Mouse (Mus musculus) liver, postnatal 0 days (tissue): ENCODE measurements around the gene Enam. TPM values are rescaled to one million over a fixed set of nuclear protein-coding genes. Genes with fewer than 3 reads are reported as not detected.
"Not testable (repeated sequence)": the region's sequence is repeated elsewhere in the genome, so short reads cannot be mapped to it uniquely, and the experiment has no call there.

Experiments
- ATAC-seq: fragments of 200-750 bp; cut with Nextera tagmentation; 2 replicates; pipeline ENCODE4 v1.8.0; 2017; ENCODE audit warnings: mild to moderate bottlenecking, moderate library complexity
- DNase-seq: peaks from one replicate; pipeline ENCODE4 v3.0.0-alpha.2; 2016
- H3K27ac ChIP-seq: fragments of 300-500 bp; sonication (generic); 2 replicates; pipeline ENCODE4 v1.5.1; 2014; ENCODE audit warnings: antibody characterized with exemption, moderate library complexity, mild to moderate bottlenecking, low read depth
- H3K27me3 ChIP-seq: fragments of 300-500 bp; sonication (generic); 2 replicates; pipeline ENCODE4 v1.6.1; 2014; ENCODE audit warnings: low read length, control low read depth, mixed read lengths; ENCODE audit not compliant: insufficient read depth
- H3K36me3 ChIP-seq: fragments of 300-500 bp; sonication (generic); replicated peaks from 2 replicates; pipeline ENCODE4 v1.6.1; 2014; ENCODE audit warnings: mild to moderate bottlenecking, control low read depth, low read length, moderate library complexity, mixed read lengths; ENCODE audit not compliant: insufficient read depth
- H3K4me1 ChIP-seq: fragments of 300-500 bp; sonication (generic); 2 replicates; pipeline ENCODE4 v1.6.1; 2014; ENCODE audit warnings: antibody characterized with exemption, mild to moderate bottlenecking, control low read depth; ENCODE audit not compliant: insufficient read depth
- H3K4me2 ChIP-seq: fragments of 300-500 bp; sonication (generic); 2 replicates; pipeline ENCODE4 v1.6.1; 2014; ENCODE audit warnings: low read depth, mild to moderate bottlenecking, low read length, moderate library complexity, mixed read lengths
- H3K4me3 ChIP-seq: fragments of 300-500 bp; sonication (generic); 2 replicates; pipeline ENCODE4 v1.5.1; 2014; ENCODE audit warnings: low read depth, low read length
- H3K9ac ChIP-seq: fragments of 300-500 bp; sonication (generic); replicated peaks from 2 replicates; pipeline ENCODE4 v1.6.1; 2014; ENCODE audit warnings: mild to moderate bottlenecking, moderate library complexity
- H3K9me3 ChIP-seq: fragments of 300-500 bp; sonication (generic); 2 replicates; pipeline ENCODE4 v1.6.1; 2016; ENCODE audit warnings: mild to moderate bottlenecking, control low read depth, low read length, mixed read lengths
- CTCF ChIP-seq: sonication (generic); IDR thresholded peaks from 2 replicates; pipeline ENCODE4 v1.5.1; 2016; ENCODE audit warnings: antibody characterized with exemption, low read depth
- EP300 ChIP-seq: IDR thresholded peaks from 2 replicates; pipeline ENCODE4 v1.6.1; 2016; ENCODE audit warnings: antibody characterized with exemption, low read depth, mild to moderate bottlenecking
- WGBS: fragments of 180-500 bp; shearing (Covaris S2); extraction: QIAGEN DNeasy Blood & Tissue Kit; methylation state at CpG from one replicate; pipeline ENCODE4 v1.1.7; 2014; ENCODE audit not compliant: insufficient replicate concordance; 5-methylcytosine and 5-hydroxymethylcytosine counted together
- polyA plus RNA-seq: library from polyadenylated mRNA; unstranded; fragments of >200 nt; fragmentation: Nextera tagmentation; extraction: Ambion mirVana; gene quantifications from 2 replicates; pipeline ENCODE4 v1.2.1, GENCODE M21; 2015

Gene Enam
- polyA plus RNA-seq, 1 experiment from 2014 or later: not detected

DNA sequence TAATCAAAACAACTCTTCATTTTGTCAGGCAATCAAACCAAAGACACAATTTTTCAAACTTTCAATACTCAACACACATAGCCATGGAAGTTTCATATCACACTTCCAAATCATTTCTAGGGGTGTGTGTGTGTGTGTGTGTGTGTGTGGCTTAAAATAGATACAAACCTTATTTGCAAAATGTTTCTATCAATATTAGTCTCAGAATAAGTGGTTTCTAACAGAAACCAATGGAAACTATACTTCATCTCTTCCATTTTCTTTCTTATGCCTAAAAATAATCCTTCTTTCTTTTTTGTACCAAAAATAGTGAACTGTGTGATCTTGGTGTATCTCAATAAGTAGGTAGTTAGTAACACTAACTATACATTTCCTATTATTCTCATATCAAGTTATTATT lies 53.1 kb downstream of the Enam start:
- H3K9ac ChIP-seq: no peak overlapping the region
- TF ChIP-seq CTCF (no peak), EP300 (no peak)
- DNase-seq (no peak), ATAC-seq (no peak)
- no peak overlapping the region for H3K27ac ChIP-seq
- H3K4me1 ChIP-seq: no peaks in the 10 kb centered on the region
- H3K27me3 ChIP-seq: no peaks in the 10 kb centered on the region
- no peaks in the 10 kb centered on the region for H3K36me3 ChIP-seq
- no peak overlapping the region for H3K4me3 ChIP-seq
- H3K9me3 ChIP-seq: no peaks in the 10 kb centered on the region
- H3K4me2 ChIP-seq: no peak overlapping the region

DNA sequence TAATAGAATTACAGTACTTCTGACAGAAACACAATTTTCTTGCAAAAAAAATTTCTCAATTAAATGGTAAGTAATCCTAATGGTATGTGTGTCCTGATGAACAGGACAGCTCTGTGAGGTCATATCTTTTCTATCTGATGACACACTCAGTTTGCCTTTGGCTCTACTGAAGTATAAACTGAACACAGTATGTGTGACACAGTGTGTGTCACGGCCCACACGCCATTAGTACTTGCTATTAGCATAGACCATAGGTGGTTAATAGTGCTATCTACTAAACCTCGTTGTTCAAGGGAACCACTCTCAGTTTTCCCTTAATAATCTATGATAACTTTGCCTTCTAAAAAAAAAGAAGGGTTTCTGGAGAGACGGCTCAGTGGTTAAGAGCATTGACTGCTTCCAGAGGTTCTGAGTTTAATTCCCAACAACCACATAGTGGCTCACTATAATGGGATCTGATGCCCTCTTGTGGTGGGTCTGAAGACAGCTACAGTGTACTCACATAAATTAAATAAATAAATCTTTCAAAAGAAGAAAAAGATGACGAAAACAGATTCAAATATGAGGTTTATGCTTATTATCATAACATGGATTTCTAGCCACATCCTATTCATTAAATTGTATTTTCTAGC lies 55.0 kb downstream of the Enam start:
- DNase-seq: no peak
- WGBS: 52% methylated on average over 5 of the region's 5 CpGs
- Histone ChIP-seq H3K4me1 (no peaks in the 10 kb centered on the region), H3K27me3 (no peaks in the 10 kb centered on the region), H3K4me2 (no peak overlapping the region), H3K36me3 (no peaks in the 10 kb centered on the region), H3K9ac (no peak overlapping the region), H3K4me3 (no peak overlapping the region), H3K27ac (no peak overlapping the region), H3K9me3 (no peaks in the 10 kb centered on the region)
- ATAC-seq: 0 out of 2 replicates have a peak, but pooled peaks have one; percentile 63
- TF ChIP-seq CTCF (peak; percentile 70), EP300 (no peak)

DNA sequence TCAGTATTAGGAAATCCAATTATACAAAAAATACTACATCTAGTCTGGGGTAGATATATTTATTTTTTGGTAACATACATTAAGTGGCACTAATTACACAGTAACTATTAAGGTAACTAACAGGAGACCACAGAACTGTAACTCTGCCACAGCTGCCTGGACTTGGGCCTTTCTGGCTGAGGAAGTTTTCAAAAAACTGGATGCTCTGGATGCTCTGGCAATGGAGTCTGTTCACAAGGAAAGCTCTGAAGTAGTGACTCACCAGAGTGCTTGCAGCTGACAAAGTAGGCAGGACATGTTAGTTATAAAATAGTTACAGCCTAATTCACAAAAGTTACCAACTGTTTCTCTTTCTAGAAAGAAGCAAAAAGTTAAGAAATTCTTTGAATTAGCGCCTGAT lies 56.6 kb downstream of the Enam start:
- not testable (repeated sequence) for H3K4me1 ChIP-seq, H3K4me3 ChIP-seq, H3K4me2 ChIP-seq, H3K9me3 ChIP-seq, H3K27ac ChIP-seq, H3K36me3 ChIP-seq, H3K27me3 ChIP-seq, ATAC-seq, DNase-seq, H3K9ac ChIP-seq
- 69% methylated on average over 1 of the region's 1 CpGs for WGBS

DNA sequence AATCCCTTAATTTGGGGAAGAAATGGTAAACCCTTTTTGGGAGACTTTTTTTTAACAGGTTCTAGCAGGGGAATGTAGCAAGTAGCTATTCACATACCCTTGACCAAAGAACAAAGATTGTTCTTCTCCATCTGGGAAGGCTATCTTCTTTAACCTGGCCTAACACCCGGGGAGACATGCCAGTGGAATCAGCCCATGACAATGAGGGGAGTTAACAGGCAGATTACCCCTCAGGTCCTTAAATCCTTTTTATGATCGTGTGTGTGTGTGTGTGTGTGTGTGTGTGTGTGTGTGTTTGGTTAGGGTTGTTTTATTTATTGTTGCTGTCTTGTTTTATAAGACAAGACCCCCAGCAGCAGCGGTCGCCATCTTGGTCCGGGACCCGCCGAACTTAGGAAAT lies 57.8 kb downstream of the Enam start:
- DNase-seq: no peak
- Histone ChIP-seq H3K4me1 (no peaks in the 10 kb centered on the region), H3K9ac (no peak overlapping the region), H3K36me3 (no peaks in the 10 kb centered on the region), H3K4me3 (no peak overlapping the region), H3K9me3 (no peaks in the 10 kb centered on the region), H3K27ac (no peak overlapping the region), H3K27me3 (no peaks in the 10 kb centered on the region), H3K4me2 (no peak overlapping the region)
- ATAC-seq: no peak
- 89% methylated on average over 7 of the region's 7 CpGs for WGBS
- no peak for TF ChIP-seq EP300
- TF ChIP-seq CTCF: no peak

DNA sequence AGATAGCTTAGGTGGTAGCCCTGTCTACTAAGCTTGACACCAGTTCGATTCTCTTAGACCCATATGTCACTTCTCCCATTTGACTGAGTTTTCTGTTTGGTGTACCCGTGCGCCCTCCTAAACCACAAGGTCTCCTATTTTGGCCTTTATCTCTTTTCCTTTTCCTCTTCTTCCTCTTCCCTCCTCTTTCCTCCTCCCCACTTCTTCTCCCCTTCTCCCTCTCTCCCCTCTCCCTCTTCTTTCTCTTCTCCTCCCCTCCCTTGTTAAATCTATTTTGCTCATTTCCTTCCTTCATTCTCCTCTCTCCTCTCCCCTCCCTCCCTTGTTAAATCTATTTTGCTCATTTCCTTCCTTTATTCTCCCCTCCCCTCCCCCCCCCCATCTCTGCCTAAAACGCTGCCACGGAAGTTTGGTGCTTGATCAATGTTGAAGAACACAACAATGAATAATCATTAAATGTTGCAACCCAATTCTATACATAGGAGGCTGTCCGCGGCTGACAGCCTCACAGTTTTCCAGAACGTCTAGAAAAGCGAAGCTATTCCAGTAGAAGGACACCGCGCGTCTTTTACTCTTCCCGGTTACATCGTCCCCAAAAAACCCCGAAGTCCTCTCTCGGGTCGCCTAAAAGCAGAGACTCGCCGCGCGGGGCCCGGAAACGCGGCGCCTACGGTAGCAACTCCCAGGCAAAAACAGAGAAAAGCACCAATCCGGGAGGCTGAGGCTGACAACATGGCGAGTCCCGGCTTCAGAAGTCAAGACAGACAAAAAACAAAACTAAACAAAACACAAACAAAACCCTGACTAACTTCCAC lies 65.7 kb downstream of the Enam start:
- Histone ChIP-seq H3K27me3 (no peaks in the 10 kb centered on the region), H3K4me2 (peak overlapping the region; percentile 82), H3K9me3 (no peaks in the 10 kb centered on the region), H3K36me3 (no peaks in the 10 kb centered on the region), H3K4me3 (peak overlapping the region; percentile 97), H3K27ac (peak overlapping the region; percentile 96), H3K9ac (peak overlapping the region; percentile 75), H3K4me1 (peaks cover 13% of the 10 kb centered on the region)
- ATAC-seq (peak; percentile 64), DNase-seq (no peak)
- WGBS: 3% methylated on average over 29 of the region's 29 CpGs
- TF ChIP-seq CTCF (no peak), EP300 (no peak)

DNA sequence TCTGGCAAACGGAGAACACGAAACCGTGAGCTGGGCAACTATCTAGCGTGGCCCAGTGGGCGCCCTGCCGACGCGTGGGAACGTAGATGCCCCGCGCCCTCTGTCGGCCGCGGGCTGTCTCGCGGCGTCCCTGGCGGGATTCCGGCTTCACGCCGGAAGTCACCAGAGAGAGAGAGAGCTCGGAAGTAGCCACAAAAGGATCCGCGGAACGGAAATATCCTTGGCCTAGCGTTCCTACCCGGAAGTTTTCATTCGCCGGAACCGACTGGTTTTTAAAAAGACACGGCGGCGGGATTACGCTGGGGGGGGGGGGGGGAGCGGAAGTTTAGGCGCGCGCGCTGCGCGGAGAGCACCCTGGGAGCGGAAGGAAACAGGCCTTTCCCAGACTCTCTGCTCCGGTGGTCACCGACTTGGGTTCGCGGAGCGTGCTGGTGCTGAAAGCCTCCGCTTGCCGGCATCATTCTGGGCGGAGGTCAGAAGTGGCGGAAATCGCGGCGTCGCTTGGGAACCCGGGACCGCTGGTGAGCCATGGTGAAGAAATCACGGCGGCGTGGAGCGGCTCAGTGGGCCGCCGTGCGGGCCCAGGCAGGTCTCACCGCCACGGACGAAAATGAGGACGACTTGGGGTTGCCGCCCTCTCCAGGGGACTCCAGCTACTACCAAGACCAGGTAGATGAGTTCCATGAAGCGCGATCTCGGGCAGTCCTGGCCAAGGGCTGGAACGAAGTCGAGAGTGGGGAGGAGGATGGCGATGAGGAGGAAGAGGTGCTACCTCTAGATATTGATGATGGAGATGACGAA lies 66.5 kb downstream of the Enam start, which contains the start of gene Utp3:
TSS of gene Utp3 (plus strand) at position 377 of the 801 bp plus-strand sequence.
- H3K4me2 ChIP-seq: peak within 1 kb of the TSS; percentile 92
- no peaks in the 10 kb centered on the region for H3K27me3 ChIP-seq
- H3K4me1 ChIP-seq: peaks cover 13% of the 10 kb centered on the region
- peak; percentile 96 for TF ChIP-seq CTCF
- peak; percentile 72 for TF ChIP-seq EP300
- H3K9ac ChIP-seq: peak within 1 kb of the TSS; percentile 86
- no peaks in the 10 kb centered on the region for H3K36me3 ChIP-seq
- H3K4me3 ChIP-seq: peak within 1 kb of the TSS; percentile 97
- ATAC-seq (peak; percentile 95), DNase-seq (peak; percentile 97)
- H3K9me3 ChIP-seq: no peaks in the 10 kb centered on the region
- WGBS: under 1% methylated on average over 74 of the region's 76 CpGs
- H3K27ac ChIP-seq: peak within 1 kb of the TSS; percentile 96

Other genes with a start within 250 kb of the Enam start
- gene Gm7714, start 219.1 kb upstream of the Enam start, polyA plus RNA-seq: not detected in 2 replicates
- gene Prol1, start 170.7 kb upstream of the Enam start, polyA plus RNA-seq: not detected in 2 replicates
- not detected in 2 replicates for gene Amtn, start 111.9 kb upstream of the Enam start, polyA plus RNA-seq
- gene Ambn, start 32.0 kb upstream of the Enam start, polyA plus RNA-seq: not detected in 2 replicates
- gene Jchain, start 39.9 kb downstream of the Enam start, polyA plus RNA-seq: 0.09 TPM in 2 replicates
- gene Utp3, start 66.5 kb downstream of the Enam start, polyA plus RNA-seq: 27.2 and 27.6 TPM in 2 replicates
- gene Rufy3, start 77.1 kb downstream of the Enam start, polyA plus RNA-seq: 6.8 and 7.0 TPM in 2 replicates
- gene Grsf1, start 188.2 kb downstream of the Enam start, polyA plus RNA-seq: 35.9 and 42.0 TPM in 2 replicates
- gene Mob1b, start 232.9 kb downstream of the Enam start, polyA plus RNA-seq: 5.3 and 6.2 TPM in 2 replicates